Mouse (Mus musculus): ENCODE data around the gene Pla2g5. TPM values are rescaled to one million over a fixed set of nuclear protein-coding genes. Genes with fewer than 3 reads are reported as not detected.

Pla2g5 gene
- 15.9 TPM for polyA plus RNA-seq (2014; fragmentation: Illumina TruSeq; extraction: RNeasy Lipid Tissue Mini Kit (QIAGEN cat#74804); ENCODE audit: low read depth, low replicate concordance)

GRCm38 (mm10) chr4:138863344-138863998 is at the start of gene Pla2g5:
TSS of gene Pla2g5 (minus strand) at chr4:138863482.

GRCm38 (mm10) chr4:138877731-138878130 is 14.4 kb upstream of the Pla2g5 start, which contains the start of gene Pla2g2e:
TSS of gene Pla2g2e (plus strand) at chr4:138877942.

DNA sequence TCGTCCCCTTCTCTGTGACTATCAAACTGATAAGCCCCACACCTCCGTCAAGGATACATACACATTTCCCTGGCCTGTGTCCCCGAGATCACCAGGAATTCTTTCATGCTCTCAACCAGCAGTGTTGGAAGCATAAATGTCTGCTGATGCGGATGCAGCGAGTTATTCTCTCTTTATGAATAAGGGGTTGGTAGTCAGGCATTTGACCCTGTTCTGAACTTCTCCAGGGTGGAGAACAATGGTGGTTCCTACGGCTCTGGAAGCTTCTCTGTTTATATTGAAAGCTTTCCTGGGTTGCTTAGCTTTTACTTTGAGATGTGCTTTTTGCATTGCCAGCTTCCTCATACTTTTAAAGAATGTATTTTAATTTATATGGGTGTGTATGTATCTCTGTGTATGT is 10.6 kb upstream of the Pla2g5 start, which contains the start of gene Gm13030:
Gene Gm13030, minus strand, starts transcription at position 101 of the 400 bp plus-strand sequence.

GRCm38 (mm10) chr4:138775435-138775834 is 87.8 kb downstream of the Pla2g5 start, which contains the start of gene Pla2g2d:
TSS of gene Pla2g2d (plus strand) at chr4:138775735.

GRCm38 (mm10) chr4:138757416-138757815 is 105.9 kb downstream of the Pla2g5 start, which contains the start of gene Pla2g2f:
TSS of gene Pla2g2f (minus strand) at chr4:138757626.

Other genes with a start within 250 kb of the Pla2g5 start
- not detected for gene Vwa5b1, start 227.6 kb downstream of the Pla2g5 start, polyA plus RNA-seq (2014; fragmentation: Illumina TruSeq; extraction: RNeasy Lipid Tissue Mini Kit (QIAGEN cat#74804); ENCODE audit: low read depth, low replicate concordance)
- 0.35 TPM for gene Pla2g2c, start 138.7 kb downstream of the Pla2g5 start, polyA plus RNA-seq (2014; fragmentation: Illumina TruSeq; extraction: RNeasy Lipid Tissue Mini Kit (QIAGEN cat#74804); ENCODE audit: low read depth, low replicate concordance)
- gene Ubxn10, start 126.3 kb downstream of the Pla2g5 start, polyA plus RNA-seq (2014; fragmentation: Illumina TruSeq; extraction: RNeasy Lipid Tissue Mini Kit (QIAGEN cat#74804); ENCODE audit: low read depth, low replicate concordance), result 0.47 TPM
- gene Pla2g2f, start 105.9 kb downstream of the Pla2g5 start, polyA plus RNA-seq (2014; fragmentation: Illumina TruSeq; extraction: RNeasy Lipid Tissue Mini Kit (QIAGEN cat#74804); ENCODE audit: low read depth, low replicate concordance), result 8.3 TPM
- 2.7 TPM for gene Pla2g2d, start 87.7 kb downstream of the Pla2g5 start, polyA plus RNA-seq (2014; fragmentation: Illumina TruSeq; extraction: RNeasy Lipid Tissue Mini Kit (QIAGEN cat#74804); ENCODE audit: low read depth, low replicate concordance)
- not detected for gene Gm13030, start 10.5 kb upstream of the Pla2g5 start, polyA plus RNA-seq (2014; fragmentation: Illumina TruSeq; extraction: RNeasy Lipid Tissue Mini Kit (QIAGEN cat#74804); ENCODE audit: low read depth, low replicate concordance)
- not detected for gene Pla2g2e, start 14.5 kb upstream of the Pla2g5 start, polyA plus RNA-seq (2014; fragmentation: Illumina TruSeq; extraction: RNeasy Lipid Tissue Mini Kit (QIAGEN cat#74804); ENCODE audit: low read depth, low replicate concordance)
- gene Otud3, start 50.5 kb upstream of the Pla2g5 start, polyA plus RNA-seq (2014; fragmentation: Illumina TruSeq; extraction: RNeasy Lipid Tissue Mini Kit (QIAGEN cat#74804); ENCODE audit: low read depth, low replicate concordance), result 2.0 TPM
- gene Rnf186, start 103.6 kb upstream of the Pla2g5 start, polyA plus RNA-seq (2014; fragmentation: Illumina TruSeq; extraction: RNeasy Lipid Tissue Mini Kit (QIAGEN cat#74804); ENCODE audit: low read depth, low replicate concordance), result not detected
- 3.0 TPM for gene Tmco4, start 109.4 kb upstream of the Pla2g5 start, polyA plus RNA-seq (2014; fragmentation: Illumina TruSeq; extraction: RNeasy Lipid Tissue Mini Kit (QIAGEN cat#74804); ENCODE audit: low read depth, low replicate concordance)
- gene Htr6, start 212.1 kb upstream of the Pla2g5 start, polyA plus RNA-seq (2014; fragmentation: Illumina TruSeq; extraction: RNeasy Lipid Tissue Mini Kit (QIAGEN cat#74804); ENCODE audit: low read depth, low replicate concordance), result not detected
- 3.0 TPM for gene Nbl1, start 229.5 kb upstream of the Pla2g5 start, polyA plus RNA-seq (2014; fragmentation: Illumina TruSeq; extraction: RNeasy Lipid Tissue Mini Kit (QIAGEN cat#74804); ENCODE audit: low read depth, low replicate concordance)

All from adrenal gland, adult 10 weeks (tissue).